Mouse (Mus musculus) inflammation-experienced regulatory T-cells, adult 6 months (primary cell): ENCODE data around the gene Abca2. TPM values are rescaled to one million over a fixed set of nuclear protein-coding genes. Genes with fewer than 3 reads are reported as not detected.

Source experiments
- polyA plus RNA-seq, 3 experiments: library from polyadenylated mRNA; unstranded; fragments of 100-300 nt; shearing (Covaris generic); gene quantifications; one replicate each; pipeline ENCODE4 v1.2.1; 2017

Abca2 gene
- polyA plus RNA-seq, 3 experiments from 2014 or later: 31.4 to 59.3 (median 41.8) TPM

Other genes with a start within 250 kb of the Abca2 start
- gene Nrarp, start 247.9 kb upstream of the Abca2 start, polyA plus RNA-seq: 1 to 10 TPM in 1 of 3 experiments, under 1 TPM in 2; 0.54 to 1.2 (median 0.59) TPM
- gene Tor4a, start 231.8 kb upstream of the Abca2 start, polyA plus RNA-seq: 10 to 100 TPM; 55.3 to 73.9 (median 67.2) TPM
- gene Nelfb, start 217.2 kb upstream of the Abca2 start, polyA plus RNA-seq: 10 to 100 TPM; 46.6 to 50.3 (median 47.0) TPM
- gene Stpg3, start 214.1 kb upstream of the Abca2 start, polyA plus RNA-seq: not detected
- not detected for gene Fam166a, start 210.0 kb upstream of the Abca2 start, polyA plus RNA-seq
- 100 to 1,000 TPM in 1 of 3 experiments, 10 to 100 TPM in 2; 90.3 to 208 (median 96.5) TPM for gene Tubb4b, start 204.0 kb upstream of the Abca2 start, polyA plus RNA-seq
- gene Slc34a3, start 194.3 kb upstream of the Abca2 start, polyA plus RNA-seq: not detected
- not detected for gene Rnf224, start 191.9 kb upstream of the Abca2 start, polyA plus RNA-seq
- 1 to 10 TPM in 1 of 3 experiments, under 1 TPM in 2; 0.53 to 1.6 (median 0.99) TPM for gene Rnf208, start 186.4 kb upstream of the Abca2 start, polyA plus RNA-seq
- not detected for gene Cysrt1, start 186.3 kb upstream of the Abca2 start, polyA plus RNA-seq
- 1 to 10 TPM; 2.3 to 9.2 (median 4.0) TPM for gene AL732309.1, start 181.8 kb upstream of the Abca2 start, polyA plus RNA-seq
- 10 to 100 TPM in 1 of 3 experiments, 1 to 10 TPM in 2; 8.3 to 13.7 (median 8.7) TPM for gene Tmem203, start 173.3 kb upstream of the Abca2 start, polyA plus RNA-seq
- 1 to 10 TPM; 3.4 to 4.7 (median 3.9) TPM for gene Tprn, start 166.1 kb upstream of the Abca2 start, polyA plus RNA-seq
- gene Ssna1, start 156.3 kb upstream of the Abca2 start, polyA plus RNA-seq: 100 to 1,000 TPM; 111 to 156 (median 121) TPM
- 10 to 100 TPM; 29.3 to 44.6 (median 39.2) TPM for gene Anapc2, start 156.2 kb upstream of the Abca2 start, polyA plus RNA-seq
- gene Tmem210, start 140.6 kb upstream of the Abca2 start, polyA plus RNA-seq: not detected
- gene Lrrc26, start 138.8 kb upstream of the Abca2 start, polyA plus RNA-seq: not detected
- gene Grin1, start 109.5 kb upstream of the Abca2 start, polyA plus RNA-seq: not detected
- 10 to 100 TPM; 21.2 to 24.3 (median 23.1) TPM for gene Man1b1, start 96.4 kb upstream of the Abca2 start, polyA plus RNA-seq
- 10 to 100 TPM; 10.2 to 24.6 (median 21.1) TPM for gene Dpp7, start 72.3 kb upstream of the Abca2 start, polyA plus RNA-seq
- 10 to 100 TPM; 12.2 to 20.6 (median 18.3) TPM for gene Uap1l1, start 63.0 kb upstream of the Abca2 start, polyA plus RNA-seq
- gene Sapcd2, start 56.4 kb upstream of the Abca2 start, polyA plus RNA-seq: 10 to 100 TPM in 1 of 3 experiments, under 1 TPM in 2; 0.44 to 10.5 (median 0.80) TPM
- 1 to 10 TPM in 1 of 3 experiments, under 1 TPM in 1, not detected in 1; 0.49 to 1.3 TPM for gene Entpd2, start 32.8 kb upstream of the Abca2 start, polyA plus RNA-seq
- 1 to 10 TPM; 2.8 to 6.1 (median 6.0) TPM for gene Npdc1, start 29.4 kb upstream of the Abca2 start, polyA plus RNA-seq
- 10 to 100 TPM in 1 of 3 experiments, 1 to 10 TPM in 2; 4.1 to 14.7 (median 7.2) TPM for gene Fut7, start 5.4 kb upstream of the Abca2 start, polyA plus RNA-seq
- 1 to 10 TPM; 1.2 to 1.9 (median 1.6) TPM for gene Clic3, start 28.1 kb downstream of the Abca2 start, polyA plus RNA-seq
- gene Paxx, start 32.4 kb downstream of the Abca2 start, polyA plus RNA-seq: 10 to 100 TPM; 70.4 to 92.1 (median 89.2) TPM
- not detected for gene Ptgds, start 41.3 kb downstream of the Abca2 start, polyA plus RNA-seq
- not detected for gene Lcn12, start 65.2 kb downstream of the Abca2 start, polyA plus RNA-seq
- 10 to 100 TPM; 49.1 to 88.0 (median 76.8) TPM for gene Fbxw5, start 72.0 kb downstream of the Abca2 start, polyA plus RNA-seq
- 1 to 10 TPM; 2.1 to 5.1 (median 3.4) TPM for gene C8g, start 73.0 kb downstream of the Abca2 start, polyA plus RNA-seq
- 10 to 100 TPM; 74.8 to 85.3 (median 76.1) TPM for gene Traf2, start 118.2 kb downstream of the Abca2 start, polyA plus RNA-seq
- gene Edf1, start 129.1 kb downstream of the Abca2 start, polyA plus RNA-seq: 100 to 1,000 TPM; 246 to 394 (median 269) TPM
- gene Mamdc4, start 146.1 kb downstream of the Abca2 start, polyA plus RNA-seq: 1 to 10 TPM in 2 of 3 experiments, under 1 TPM in 1; 0.85 to 2.2 (median 1.3) TPM
- gene Phpt1, start 146.5 kb downstream of the Abca2 start, polyA plus RNA-seq: 10 to 100 TPM; 37.0 to 64.3 (median 56.2) TPM
- under 1 TPM in 1 of 3 experiments, not detected in 2; 0.07 TPM for gene Ajm1, start 153.1 kb downstream of the Abca2 start, polyA plus RNA-seq
- gene Rabl6, start 179.8 kb downstream of the Abca2 start, polyA plus RNA-seq: 10 to 100 TPM; 14.0 to 28.3 (median 18.0) TPM
- gene Ccdc183, start 189.0 kb downstream of the Abca2 start, polyA plus RNA-seq: not detected
- gene Tmem141, start 193.3 kb downstream of the Abca2 start, polyA plus RNA-seq: 1 to 10 TPM in 2 of 3 experiments, under 1 TPM in 1; 0.80 to 2.2 (median 1.1) TPM
- under 1 TPM in 1 of 3 experiments, not detected in 2; 0.96 TPM for gene Fcna, start 199.3 kb downstream of the Abca2 start, polyA plus RNA-seq
- gene Lcn8, start 224.4 kb downstream of the Abca2 start, polyA plus RNA-seq: not detected
- gene Lcn5, start 229.2 kb downstream of the Abca2 start, polyA plus RNA-seq: not detected
- not detected for gene Lcn6, start 248.1 kb downstream of the Abca2 start, polyA plus RNA-seq